Mouse (Mus musculus): ENCODE data around the gene Insm2. TPM values are rescaled to one million over a fixed set of nuclear protein-coding genes. Genes with fewer than 3 reads are reported as not detected.
"Not testable (repeated sequence)": the region's sequence is repeated elsewhere in the genome, so short reads cannot be mapped to it uniquely, and the experiment has no call there.

Insm2 gene
- total RNA-seq (2018; cell fraction: chromatin; rRNA removed) = not detected
- total RNA-seq (2018; cell fraction: cytosol; rRNA removed) = not detected
- not detected for total RNA-seq (2018; cell fraction: nucleus; rRNA removed)
- not detected in 3 replicates for polyA plus RNA-seq (2018)

DNA sequence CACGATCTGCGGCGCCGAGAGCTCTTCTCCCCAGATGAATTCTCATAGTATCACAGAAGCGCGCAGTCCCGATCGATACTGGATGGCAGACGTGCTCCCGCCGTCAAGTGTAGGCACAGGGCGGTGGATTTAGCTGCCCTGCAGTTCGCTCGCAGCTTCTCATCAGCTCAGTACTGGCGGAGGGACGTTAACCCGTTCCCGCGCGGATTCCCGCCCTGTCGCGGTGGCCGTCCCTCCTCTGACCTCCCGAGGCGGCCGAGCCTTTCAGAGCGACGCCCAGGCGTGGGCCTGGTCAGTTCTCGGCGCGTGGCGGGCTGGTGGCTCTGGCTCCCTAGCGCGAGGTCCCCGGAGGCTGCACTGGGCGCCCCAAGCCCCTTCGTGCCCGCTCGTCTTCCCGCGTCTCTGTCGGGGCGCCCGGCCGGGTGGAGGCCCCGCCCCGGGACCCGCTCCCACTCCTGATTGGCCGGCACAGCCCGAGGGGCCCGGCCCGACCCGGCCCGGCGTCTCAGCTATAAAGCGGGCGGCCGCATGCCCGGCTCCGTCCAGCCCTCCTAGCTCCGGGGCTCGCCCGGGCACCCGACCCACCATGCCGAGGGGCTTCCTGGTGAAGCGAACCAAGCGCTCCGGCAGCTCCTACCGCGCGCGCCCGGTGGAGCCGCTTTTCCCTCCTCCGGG lies at the start of gene Insm2:
Gene Insm2, plus strand, starts transcription at position 541 of the 675 bp plus-strand sequence.
- WGBS (ENCODE audit: missing documents) = 4% methylated on average over 67 of the region's 77 CpGs
- no peaks in the 10 kb centered on the region for H3K36me3 ChIP-seq (ENCODE audit: inconsistent target)
- no peaks in the 10 kb centered on the region for H3K79me2 ChIP-seq (ENCODE audit: inconsistent target)
- H3K27ac ChIP-seq = no peak within 1 kb of the TSS
- H3K4me3 ChIP-seq (ENCODE audit: inconsistent target) = no peak within 1 kb of the TSS

- H3K36me3 ChIP-seq (ENCODE audit: inconsistent target) = not testable (repeated sequence)
- 92% methylated on average over 6 of the region's 6 CpGs for WGBS (ENCODE audit: missing documents)
Measured at GRCm38 (mm10) chr12:55554901-55555300, 44.3 kb upstream of the Insm2 start.

DNA sequence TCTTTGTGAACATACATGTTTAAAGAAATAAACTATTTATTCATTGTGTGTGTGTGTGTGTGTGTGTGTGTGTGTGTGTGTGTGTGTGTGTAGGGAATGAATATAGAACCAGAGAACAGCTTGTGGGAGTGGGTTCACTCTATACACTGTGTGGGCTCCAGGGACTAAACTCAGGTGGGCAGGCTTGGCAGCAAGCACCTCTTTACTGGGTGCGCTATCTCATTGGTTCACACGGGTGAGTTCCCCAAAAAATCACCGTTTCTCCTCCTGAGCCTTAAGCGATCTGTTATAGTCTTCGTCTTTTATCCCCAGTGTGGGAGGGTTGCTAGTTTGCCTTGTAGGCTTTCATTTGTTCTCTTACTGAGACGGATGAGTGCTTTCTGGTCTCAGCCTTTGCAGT lies 41.4 kb upstream of the Insm2 start:
- no peaks in the 10 kb centered on the region for H3K36me3 ChIP-seq (ENCODE audit: inconsistent target)
- WGBS (ENCODE audit: missing documents) = 87% methylated on average over 6 of the region's 6 CpGs

More at GRCm38 (mm10) chr12:55554901-55555300, 44.3 kb upstream of the Insm2 start:
- H3K79me2 ChIP-seq (ENCODE audit: inconsistent target); H3K27ac ChIP-seq; H3K4me3 ChIP-seq (ENCODE audit: inconsistent target): not testable (repeated sequence)

GRCm38 (mm10) chr12:55559184-55559855 lies 39.9 kb upstream of the Insm2 start:
- WGBS (ENCODE audit: missing documents) = 86% methylated on average over 11 of the region's 12 CpGs

More for the DNA sequence above, 41.4 kb upstream of the Insm2 start:
- Histone ChIP-seq H3K27ac (no peak overlapping the region), H3K4me3 (ENCODE audit: inconsistent target) (no peak overlapping the region), H3K79me2 (ENCODE audit: inconsistent target) (no peaks in the 10 kb centered on the region)

DNA sequence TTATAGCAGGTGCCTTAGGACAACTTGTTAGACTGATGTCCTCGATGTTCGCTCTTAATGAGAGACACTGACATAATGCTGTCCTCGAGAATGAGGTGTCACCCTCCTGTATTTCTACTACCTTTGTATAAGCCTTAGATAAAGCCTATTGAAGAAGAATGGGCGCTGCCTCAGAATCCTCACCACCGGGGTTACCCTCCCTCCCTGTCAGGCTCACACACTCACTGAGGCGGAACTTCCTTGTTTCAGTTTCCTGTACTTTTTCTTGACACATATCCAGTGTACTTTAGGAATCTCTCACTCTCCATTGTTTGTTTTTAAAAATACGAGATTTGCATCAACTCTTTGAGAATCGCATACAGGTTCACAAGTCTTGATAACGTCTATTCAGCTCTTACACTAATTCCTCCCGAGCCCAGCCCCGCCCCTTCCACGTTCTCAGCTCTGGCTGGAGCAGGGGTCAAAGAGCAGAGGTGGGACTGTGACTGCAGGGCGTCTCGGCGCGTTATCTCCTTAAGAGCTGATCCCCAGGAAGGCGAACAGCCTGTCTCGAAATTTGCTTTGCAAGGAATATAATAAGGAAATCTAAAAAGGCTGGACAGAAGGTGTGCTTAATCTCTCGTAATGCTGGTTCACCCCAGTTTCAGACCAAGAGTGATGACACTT lies 39.1 kb upstream of the Insm2 start:
- WGBS (ENCODE audit: missing documents) = 14% methylated on average over 19 of the region's 19 CpGs
- H3K36me3 ChIP-seq (ENCODE audit: inconsistent target) = no peaks in the 10 kb centered on the region

More at GRCm38 (mm10) chr12:55559184-55559855, 39.9 kb upstream of the Insm2 start:
- Histone ChIP-seq H3K79me2 (ENCODE audit: inconsistent target) (no peaks in the 10 kb centered on the region), H3K27ac (no peak overlapping the region), H3K4me3 (ENCODE audit: inconsistent target) (no peak overlapping the region), H3K36me3 (ENCODE audit: inconsistent target) (no peaks in the 10 kb centered on the region)

DNA sequence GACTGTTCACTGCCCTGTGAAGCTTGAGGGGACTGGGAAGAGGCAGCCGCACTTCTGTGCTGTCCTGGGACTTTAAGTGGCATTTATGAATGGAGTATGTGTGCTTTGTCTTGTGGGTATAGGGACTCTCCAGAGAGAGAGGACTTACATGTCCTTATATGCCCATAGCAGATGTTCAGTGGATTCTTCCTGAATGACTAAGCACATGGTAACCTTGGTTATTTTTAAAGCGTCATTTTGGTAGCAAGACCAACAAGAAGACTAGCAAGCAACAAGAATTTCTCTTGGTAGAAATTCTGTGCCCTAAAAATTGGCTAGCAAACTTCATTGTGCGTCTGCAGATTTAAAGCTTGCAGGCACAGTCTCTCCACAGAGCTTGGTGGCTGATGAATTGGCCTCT lies 35.5 kb upstream of the Insm2 start:
- Histone ChIP-seq H3K27ac (no peak overlapping the region), H3K36me3 (ENCODE audit: inconsistent target) (no peaks in the 10 kb centered on the region), H3K79me2 (ENCODE audit: inconsistent target) (no peaks in the 10 kb centered on the region), H3K4me3 (ENCODE audit: inconsistent target) (no peak overlapping the region)
- WGBS (ENCODE audit: missing documents) = 84% methylated on average over 3 of the region's 3 CpGs

More for the DNA sequence above, 39.1 kb upstream of the Insm2 start:
- Histone ChIP-seq H3K4me3 (ENCODE audit: inconsistent target) (peak overlapping the region; percentile 40), H3K79me2 (ENCODE audit: inconsistent target) (no peaks in the 10 kb centered on the region), H3K27ac (no peak overlapping the region)

DNA sequence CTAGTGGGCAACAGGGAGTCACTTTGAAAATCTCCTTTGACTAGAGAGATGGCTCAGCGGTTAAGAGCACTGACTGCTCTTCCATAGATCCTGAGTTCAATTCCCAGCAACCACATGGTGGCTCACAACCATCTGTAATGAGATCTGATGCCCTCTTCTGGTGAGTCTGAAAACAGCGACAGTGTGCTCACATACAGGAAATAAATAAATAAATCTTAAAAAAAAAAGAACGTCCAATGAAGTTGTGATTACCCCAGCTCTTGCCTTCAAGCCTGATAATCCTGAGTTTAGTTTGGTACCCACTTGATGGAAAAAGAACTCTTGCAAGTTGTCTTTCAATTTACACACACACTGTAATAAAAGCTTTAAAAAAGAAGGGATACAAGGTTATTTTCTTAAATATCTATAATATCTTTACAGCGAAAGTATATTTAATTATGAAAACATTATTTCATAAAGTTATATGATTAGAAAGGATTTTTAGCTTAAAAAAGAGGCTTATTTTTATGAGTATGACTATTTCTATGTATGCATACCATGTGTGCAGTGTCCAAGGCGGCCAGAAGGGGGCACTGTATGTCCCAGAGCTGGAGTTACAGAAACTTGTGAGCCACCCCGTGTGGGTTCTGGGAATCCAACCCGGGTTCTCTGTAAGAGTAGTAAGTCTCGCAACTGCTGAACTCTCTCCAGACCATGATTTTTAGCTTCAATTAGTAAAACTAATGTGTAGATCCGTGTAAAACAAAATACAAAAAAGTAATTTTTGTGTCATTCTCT lies 34.9 kb upstream of the Insm2 start:
- Histone ChIP-seq H3K27ac (no peak overlapping the region), H3K36me3 (ENCODE audit: inconsistent target) (no peaks in the 10 kb centered on the region)
- WGBS (ENCODE audit: missing documents) = 87% methylated on average over 9 of the region's 9 CpGs

GRCm38 (mm10) chr12:55565206-55565605 lies 34.0 kb upstream of the Insm2 start, which contains the start of gene Aldoart2:
Aldoart2 (plus strand) TSS chr12:55565239.
- H3K79me2 ChIP-seq (ENCODE audit: inconsistent target) = no peaks in the 10 kb centered on the region
- no peaks in the 10 kb centered on the region for H3K36me3 ChIP-seq (ENCODE audit: inconsistent target)
- H3K27ac ChIP-seq = no peak within 1 kb of the TSS
- H3K4me3 ChIP-seq (ENCODE audit: inconsistent target) = no peak within 1 kb of the TSS
- 97% methylated on average over 19 of the region's 19 CpGs for WGBS (ENCODE audit: missing documents)

More for the DNA sequence above, 34.9 kb upstream of the Insm2 start:
- Histone ChIP-seq H3K79me2 (ENCODE audit: inconsistent target) (no peaks in the 10 kb centered on the region), H3K4me3 (ENCODE audit: inconsistent target) (no peak overlapping the region)

- WGBS (ENCODE audit: missing documents) = 85% methylated on average over 9 of the region's 9 CpGs
- Histone ChIP-seq H3K79me2 (ENCODE audit: inconsistent target) (no peaks in the 10 kb centered on the region), H3K27ac (no peak overlapping the region)
Measured at GRCm38 (mm10) chr12:55565867-55566266, 33.4 kb upstream of the Insm2 start.

DNA sequence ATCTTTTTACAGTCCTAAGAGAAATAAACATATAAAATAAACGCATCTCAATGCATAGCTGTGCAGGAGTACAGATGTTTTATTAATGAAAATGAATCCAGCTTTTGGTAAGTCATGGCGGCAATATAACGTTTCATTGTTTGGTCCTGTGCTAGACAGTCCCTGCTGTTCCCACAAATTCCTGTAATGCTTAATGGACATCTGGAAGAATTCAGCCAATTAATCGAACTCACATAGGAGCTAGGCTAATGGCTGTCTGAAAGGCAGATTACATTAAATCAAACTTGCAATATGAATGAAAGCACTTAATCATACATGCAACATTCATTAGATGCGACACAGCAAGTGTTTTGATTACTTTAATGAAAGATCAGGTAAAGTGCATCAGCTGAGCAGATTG lies 32.4 kb upstream of the Insm2 start:
- Histone ChIP-seq H3K79me2 (ENCODE audit: inconsistent target) (no peaks in the 10 kb centered on the region), H3K4me3 (ENCODE audit: inconsistent target) (no peak overlapping the region), H3K36me3 (ENCODE audit: inconsistent target) (no peaks in the 10 kb centered on the region), H3K27ac (no peak overlapping the region)
- WGBS (ENCODE audit: missing documents) = 87% methylated on average over 5 of the region's 5 CpGs

More at GRCm38 (mm10) chr12:55565867-55566266, 33.4 kb upstream of the Insm2 start:
- no peaks in the 10 kb centered on the region for H3K36me3 ChIP-seq (ENCODE audit: inconsistent target)
- H3K4me3 ChIP-seq (ENCODE audit: inconsistent target) = no peak overlapping the region

- Histone ChIP-seq H3K36me3 (ENCODE audit: inconsistent target) (no peaks in the 10 kb centered on the region), H3K27ac (no peak overlapping the region), H3K4me3 (ENCODE audit: inconsistent target) (no peak overlapping the region), H3K79me2 (ENCODE audit: inconsistent target) (no peaks in the 10 kb centered on the region)
- 90% methylated on average over 3 of the region's 3 CpGs for WGBS (ENCODE audit: missing documents)
Measured at GRCm38 (mm10) chr12:55568466-55568865, 30.8 kb upstream of the Insm2 start.

- Histone ChIP-seq H3K79me2 (ENCODE audit: inconsistent target) (no peaks in the 10 kb centered on the region), H3K4me3 (ENCODE audit: inconsistent target) (no peak overlapping the region)
- WGBS (ENCODE audit: missing documents) = 7% methylated on average over 6 of the region's 6 CpGs
Measured at GRCm38 (mm10) chr12:55569676-55570075, 29.6 kb upstream of the Insm2 start.

DNA sequence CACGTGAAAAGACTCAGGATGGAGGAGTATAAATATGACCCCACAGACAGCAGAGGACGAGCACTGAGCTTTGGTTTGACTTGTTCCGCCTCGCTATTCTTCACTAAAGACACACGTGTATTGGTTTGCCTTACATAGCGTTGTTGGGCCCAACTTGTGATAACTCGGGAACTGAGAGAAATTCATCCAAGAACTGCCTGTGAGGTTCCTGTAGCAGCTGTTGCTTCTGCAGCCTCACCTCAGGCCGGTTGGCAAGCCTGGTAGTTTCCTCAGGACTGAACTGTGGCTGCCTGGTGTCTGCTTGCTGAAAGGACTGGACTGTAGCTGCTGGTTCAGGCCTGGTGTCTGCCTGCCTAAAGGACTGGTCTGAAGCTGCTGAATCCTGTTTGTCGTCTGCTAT lies 28.6 kb upstream of the Insm2 start:
- Histone ChIP-seq H3K79me2 (ENCODE audit: inconsistent target) (no peaks in the 10 kb centered on the region), H3K36me3 (ENCODE audit: inconsistent target) (no peaks in the 10 kb centered on the region), H3K27ac (no peak overlapping the region), H3K4me3 (ENCODE audit: inconsistent target) (no peak overlapping the region)
- WGBS (ENCODE audit: missing documents) = 97% methylated on average over 9 of the region's 9 CpGs

More at GRCm38 (mm10) chr12:55569676-55570075, 29.6 kb upstream of the Insm2 start:
- Histone ChIP-seq H3K36me3 (ENCODE audit: inconsistent target) (no peaks in the 10 kb centered on the region), H3K27ac (no peak overlapping the region)

GRCm38 (mm10) chr12:55571181-55571580 lies 28.0 kb upstream of the Insm2 start:
- 93% methylated on average over 10 of the region's 11 CpGs for WGBS (ENCODE audit: missing documents)
- Histone ChIP-seq H3K36me3 (ENCODE audit: inconsistent target) (no peaks in the 10 kb centered on the region), H3K4me3 (ENCODE audit: inconsistent target) (no peak overlapping the region), H3K79me2 (ENCODE audit: inconsistent target) (no peaks in the 10 kb centered on the region), H3K27ac (no peak overlapping the region)
